Mouse (Mus musculus): ENCODE results near the gene Psmb1. TPM values are rescaled to one million over a fixed set of nuclear protein-coding genes. Genes with fewer than 3 reads are reported as not detected.
"Not testable (repeated sequence)": the region's sequence is repeated elsewhere in the genome, so short reads cannot be mapped to it uniquely, and the experiment has no call there.

The Psmb1 gene
- polyA plus RNA-seq, 1 experiment from 2014 or later, result 179 TPM

- H3K4me1 ChIP-seq (replicated peaks), result peaks cover 3% of the 10 kb centered on the region; the same call in 1 of the 2 replicates
- H3K36me3 ChIP-seq, result no peaks in the 10 kb centered on the region
- WGBS, result 84% methylated on average over 2 of the region's 2 CpGs
- no peak overlapping the region for H3K27ac ChIP-seq
- H3K27me3 ChIP-seq, result no peaks in the 10 kb centered on the region
- H3K4me3 ChIP-seq, result no peak overlapping the region
- H3K9ac ChIP-seq, result no peak overlapping the region
- no peak overlapping the region for H3K4me2 ChIP-seq
- no peak for ATAC-seq (replicated peaks; ENCODE audit: insufficient number of reproducible peaks, insufficient read depth, low FRiP score, low read depth)
- no peaks in the 10 kb centered on the region for H3K9me3 ChIP-seq (replicated peaks)
These were observed 43.0 kb downstream of the Psmb1 start for GRCm38 (mm10) chr17:15456595-15456994.

GRCm38 (mm10) chr17:15455203-15455602 is 44.3 kb downstream of the Psmb1 start:
- no peak overlapping the region for H3K9ac ChIP-seq
- H3K4me2 ChIP-seq, result no peak overlapping the region
- no peak overlapping the region for H3K27ac ChIP-seq
- H3K4me1 ChIP-seq (replicated peaks), result no peaks in the 10 kb centered on the region
- WGBS, result 71% methylated on average over 4 of the region's 4 CpGs
- H3K36me3 ChIP-seq, result no peaks in the 10 kb centered on the region
- H3K4me3 ChIP-seq, result no peak overlapping the region
- H3K9me3 ChIP-seq (replicated peaks), result no peaks in the 10 kb centered on the region
- no peaks in the 10 kb centered on the region for H3K27me3 ChIP-seq
- no peak for ATAC-seq (replicated peaks; ENCODE audit: insufficient number of reproducible peaks, insufficient read depth, low FRiP score, low read depth)

- ATAC-seq (replicated peaks; ENCODE audit: insufficient number of reproducible peaks, insufficient read depth, low FRiP score, low read depth), result no peak
- Histone ChIP-seq H3K9ac (no peak overlapping the region), H3K9me3 (replicated peaks) (no peaks in the 10 kb centered on the region), H3K36me3 (no peaks in the 10 kb centered on the region), H3K4me3 (no peak overlapping the region), H3K27ac (no peak overlapping the region), H3K27me3 (no peaks in the 10 kb centered on the region; the same call in 1 of the 2 replicates), H3K4me2 (no peak overlapping the region), H3K4me1 (replicated peaks) (no peaks in the 10 kb centered on the region)
- WGBS, result 60% methylated on average over 3 of the region's 3 CpGs
These were observed 49.9 kb downstream of the Psmb1 start for GRCm38 (mm10) chr17:15449606-15450005.

GRCm38 (mm10) chr17:15449144-15449543 is 50.4 kb downstream of the Psmb1 start:
- H3K4me2 ChIP-seq; H3K36me3 ChIP-seq; H3K27me3 ChIP-seq; H3K4me3 ChIP-seq; H3K27ac ChIP-seq; H3K4me1 ChIP-seq (replicated peaks); H3K9me3 ChIP-seq (replicated peaks); H3K9ac ChIP-seq; ATAC-seq (replicated peaks; ENCODE audit: insufficient number of reproducible peaks, insufficient read depth, low FRiP score, low read depth): not testable (repeated sequence)
- WGBS, result 82% methylated on average over 5 of the region's 6 CpGs

GRCm38 (mm10) chr17:15447831-15448230 is 51.7 kb downstream of the Psmb1 start:
- H3K4me3 ChIP-seq, result no peak overlapping the region
- 73% methylated on average over 5 of the region's 5 CpGs for WGBS
- H3K36me3 ChIP-seq, result no peaks in the 10 kb centered on the region
- H3K9ac ChIP-seq, result no peak overlapping the region
- H3K9me3 ChIP-seq (replicated peaks), result no peaks in the 10 kb centered on the region
- H3K27me3 ChIP-seq, result no peaks in the 10 kb centered on the region; the same call in 1 of the 2 replicates
- no peaks in the 10 kb centered on the region for H3K4me1 ChIP-seq (replicated peaks)
- ATAC-seq (replicated peaks; ENCODE audit: insufficient number of reproducible peaks, insufficient read depth, low FRiP score, low read depth), result no peak
- H3K4me2 ChIP-seq, result no peak overlapping the region
- H3K27ac ChIP-seq, result no peak overlapping the region

- H3K36me3 ChIP-seq, result no peaks in the 10 kb centered on the region
- no peaks in the 10 kb centered on the region for H3K9me3 ChIP-seq (replicated peaks)
- H3K4me3 ChIP-seq, result no peak overlapping the region
- WGBS, result 68% methylated on average over 3 of the region's 3 CpGs
- no peak overlapping the region for H3K4me2 ChIP-seq
- H3K9ac ChIP-seq, result no peak overlapping the region
- peaks cover 6% of the 10 kb centered on the region for H3K4me1 ChIP-seq (replicated peaks)
- H3K27me3 ChIP-seq, result no peaks in the 10 kb centered on the region; the same call in 1 of the 2 replicates
- H3K27ac ChIP-seq, result no peak overlapping the region
- no peak for ATAC-seq (replicated peaks; ENCODE audit: insufficient number of reproducible peaks, insufficient read depth, low FRiP score, low read depth)
These were observed 54.1 kb downstream of the Psmb1 start for GRCm38 (mm10) chr17:15445421-15445820.

DNA sequence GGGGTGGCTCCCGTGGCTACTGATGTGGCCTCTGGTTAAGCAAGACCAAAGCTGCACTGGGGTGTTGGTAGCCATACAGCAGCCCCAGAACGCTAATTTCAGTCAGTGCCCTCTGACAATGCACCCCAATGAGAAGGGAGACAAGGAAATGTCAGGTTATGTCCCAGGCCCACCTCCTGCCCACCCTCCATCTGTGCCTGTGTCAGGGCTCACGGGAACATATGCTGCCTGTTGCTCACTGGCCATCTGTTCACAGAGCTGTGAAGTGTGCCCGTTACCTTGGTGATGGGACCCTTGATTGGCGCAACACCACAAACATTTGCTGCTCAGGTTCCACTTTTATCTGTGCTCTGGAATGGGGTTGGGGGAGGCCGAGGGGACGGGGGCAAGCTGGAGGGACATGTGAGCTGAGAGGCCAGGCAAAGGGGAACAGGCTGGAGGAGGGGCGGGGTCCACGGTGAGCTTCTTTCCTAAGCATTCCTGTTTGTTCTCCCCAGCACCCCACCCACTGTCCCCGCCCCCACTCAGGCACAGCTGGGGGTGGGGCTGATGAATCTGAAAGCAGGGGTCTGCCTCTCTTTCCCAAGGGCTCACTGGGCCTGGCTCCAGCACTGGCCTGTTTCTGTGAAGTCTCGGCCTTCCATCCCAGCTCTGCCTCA is 59.0 kb downstream of the Psmb1 start:
- no peak overlapping the region for H3K27ac ChIP-seq
- no peak overlapping the region for H3K9ac ChIP-seq

GRCm38 (mm10) chr17:15440067-15440462 is 59.5 kb downstream of the Psmb1 start:
- Histone ChIP-seq H3K36me3 (no peaks in the 10 kb centered on the region), H3K27me3 (no peaks in the 10 kb centered on the region), H3K9ac (no peak overlapping the region), H3K4me3 (no peak overlapping the region), H3K4me1 (replicated peaks) (peaks cover 13% of the 10 kb centered on the region), H3K27ac (no peak overlapping the region), H3K9me3 (replicated peaks) (no peaks in the 10 kb centered on the region), H3K4me2 (peak overlapping the region; percentile 38)
- 62% methylated on average over 8 of the region's 8 CpGs for WGBS
- no peak for ATAC-seq (replicated peaks; ENCODE audit: insufficient number of reproducible peaks, insufficient read depth, low FRiP score, low read depth)

More for the DNA sequence above, 59.0 kb downstream of the Psmb1 start:
- no peaks in the 10 kb centered on the region for H3K9me3 ChIP-seq (replicated peaks)
- ATAC-seq (replicated peaks; ENCODE audit: insufficient number of reproducible peaks, insufficient read depth, low FRiP score, low read depth), result peak; percentile 43; the same call in 1 of the 2 replicates
- 11% methylated on average over 11 of the region's 11 CpGs for WGBS
- H3K36me3 ChIP-seq, result no peaks in the 10 kb centered on the region
- H3K4me2 ChIP-seq, result peak overlapping the region; percentile 38
- no peaks in the 10 kb centered on the region for H3K27me3 ChIP-seq
- H3K4me3 ChIP-seq, result no peak overlapping the region
- peaks cover 13% of the 10 kb centered on the region for H3K4me1 ChIP-seq (replicated peaks)

GRCm38 (mm10) chr17:15434748-15435147 is 64.8 kb downstream of the Psmb1 start:
- ATAC-seq (replicated peaks; ENCODE audit: insufficient number of reproducible peaks, insufficient read depth, low FRiP score, low read depth), result no peak
- H3K4me2 ChIP-seq, result no peak overlapping the region
- no peak overlapping the region for H3K4me3 ChIP-seq
- peaks cover 12% of the 10 kb centered on the region for H3K36me3 ChIP-seq
- H3K9ac ChIP-seq, result no peak overlapping the region
- H3K27me3 ChIP-seq, result no peaks in the 10 kb centered on the region
- no peaks in the 10 kb centered on the region for H3K9me3 ChIP-seq (replicated peaks)
- H3K4me1 ChIP-seq (replicated peaks), result no peaks in the 10 kb centered on the region; the same call in 1 of the 2 replicates
- no peak overlapping the region for H3K27ac ChIP-seq
- 62% methylated on average over 3 of the region's 3 CpGs for WGBS

DNA sequence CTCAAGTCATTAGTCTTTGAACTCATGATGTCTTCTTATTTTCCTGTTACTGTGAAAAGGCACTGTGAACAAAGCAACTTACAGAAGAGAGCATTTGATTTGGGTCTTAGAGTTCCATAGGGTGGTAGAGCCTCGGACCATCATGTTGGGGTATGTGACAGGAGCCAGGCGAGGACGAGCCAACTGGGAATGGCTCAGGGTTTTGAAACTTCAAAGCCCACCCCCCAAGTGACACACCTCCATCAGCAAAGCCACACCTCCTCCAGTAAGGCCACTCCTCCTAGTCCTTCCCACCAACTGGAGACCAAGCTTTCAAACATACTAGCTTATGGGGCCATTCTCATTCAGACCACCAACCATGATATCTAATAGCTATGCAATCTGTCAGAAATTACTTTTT is 67.5 kb downstream of the Psmb1 start:
- no peak overlapping the region for H3K4me2 ChIP-seq
- H3K27me3 ChIP-seq, result no peaks in the 10 kb centered on the region
- no peak for ATAC-seq (replicated peaks; ENCODE audit: insufficient number of reproducible peaks, insufficient read depth, low FRiP score, low read depth)
- 77% methylated on average over 3 of the region's 3 CpGs for WGBS
- no peaks in the 10 kb centered on the region for H3K4me1 ChIP-seq (replicated peaks)
- no peaks in the 10 kb centered on the region for H3K9me3 ChIP-seq (replicated peaks)
- no peak overlapping the region for H3K9ac ChIP-seq
- H3K36me3 ChIP-seq, result peaks cover 15% of the 10 kb centered on the region
- H3K27ac ChIP-seq, result no peak overlapping the region
- no peak overlapping the region for H3K4me3 ChIP-seq

DNA sequence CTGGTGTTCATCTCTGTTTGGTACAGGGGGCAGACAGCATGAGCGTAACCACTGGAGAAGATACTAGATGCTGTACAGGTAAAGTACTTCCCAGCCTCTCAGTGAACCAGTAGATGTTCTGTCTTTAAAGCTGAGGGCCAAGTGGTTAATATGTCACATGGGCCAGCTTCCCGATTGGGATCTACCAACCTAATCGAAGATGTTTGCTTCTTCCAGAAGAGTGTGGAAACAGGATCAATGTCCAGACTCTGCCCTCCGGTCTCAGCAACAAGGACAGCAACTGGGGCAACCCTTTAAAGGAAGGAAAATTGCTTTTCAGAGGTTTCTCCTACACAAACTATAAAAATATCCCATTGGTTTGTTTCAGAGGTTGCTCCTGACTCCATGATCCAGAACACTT is 68.0 kb downstream of the Psmb1 start:
- no peaks in the 10 kb centered on the region for H3K27me3 ChIP-seq
- no peak overlapping the region for H3K27ac ChIP-seq
- no peak for ATAC-seq (replicated peaks; ENCODE audit: insufficient number of reproducible peaks, insufficient read depth, low FRiP score, low read depth)
- H3K9ac ChIP-seq, result no peak overlapping the region
- H3K4me2 ChIP-seq, result no peak overlapping the region
- H3K4me1 ChIP-seq (replicated peaks), result no peaks in the 10 kb centered on the region
- no peak overlapping the region for H3K4me3 ChIP-seq
- 94% methylated on average over 4 of the region's 4 CpGs for whole genome bisulfite sequencing
- peaks cover 15% of the 10 kb centered on the region for H3K36me3 ChIP-seq
- no peaks in the 10 kb centered on the region for H3K9me3 ChIP-seq (replicated peaks)

DNA sequence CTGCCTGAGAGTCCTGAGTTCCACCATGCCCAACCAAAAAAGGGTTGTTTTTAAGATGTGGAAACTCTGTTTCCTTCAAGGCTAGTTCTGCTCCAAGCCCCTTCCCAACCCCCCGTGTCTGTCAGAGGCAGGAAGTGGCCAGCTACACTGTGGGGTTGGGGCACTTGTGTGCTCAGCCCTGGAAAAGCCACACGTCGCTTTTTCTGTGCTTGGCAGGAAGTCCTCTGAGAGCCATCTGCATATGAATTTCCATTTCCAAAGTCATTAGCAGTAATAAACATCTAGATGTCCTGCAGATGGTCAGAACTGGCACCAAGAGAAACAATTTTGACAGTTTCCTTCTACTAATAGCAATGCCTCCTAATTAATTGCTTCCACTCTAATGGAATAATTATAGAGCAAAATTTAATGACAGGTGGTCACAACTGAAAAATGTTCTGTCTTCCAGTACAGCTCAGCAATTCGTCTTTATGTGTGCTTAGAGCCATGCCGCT is 68.5 kb downstream of the Psmb1 start:
- no peak overlapping the region for H3K4me3 ChIP-seq
- no peak for ATAC-seq (replicated peaks; ENCODE audit: insufficient number of reproducible peaks, insufficient read depth, low FRiP score, low read depth)
- no peaks in the 10 kb centered on the region for H3K4me1 ChIP-seq (replicated peaks)
- no peak overlapping the region for H3K9ac ChIP-seq
- H3K27ac ChIP-seq, result no peak overlapping the region
- peaks cover 18% of the 10 kb centered on the region for H3K36me3 ChIP-seq
- no peaks in the 10 kb centered on the region for H3K9me3 ChIP-seq (replicated peaks)
- 60% methylated on average over 5 of the region's 5 CpGs for WGBS
- no peak overlapping the region for H3K4me2 ChIP-seq
- H3K27me3 ChIP-seq, result no peaks in the 10 kb centered on the region

All from heart, embryonic 15.5 days (tissue).